Mouse (Mus musculus): ENCODE measurements around the gene Rpap3. TPM values are rescaled to one million over a fixed set of nuclear protein-coding genes. Genes with fewer than 3 reads are reported as not detected.
A peak's percentile ranks its signal among the peaks of the same experiment; 100 is the strongest.

Gene Rpap3
- total RNA-seq, 2 experiments from 2014 or later = 27.9 to 31.9 TPM

GRCm38 (mm10) chr15:97738923-97739322, 33.3 kb upstream of the Rpap3 start:
- no peak for DNase-seq (ENCODE audit: extremely low spot score in 1 of 2, low spot score in 2 of 2)
- intact Hi-C loops (cut with DNase I) = no loop called here

DNA sequence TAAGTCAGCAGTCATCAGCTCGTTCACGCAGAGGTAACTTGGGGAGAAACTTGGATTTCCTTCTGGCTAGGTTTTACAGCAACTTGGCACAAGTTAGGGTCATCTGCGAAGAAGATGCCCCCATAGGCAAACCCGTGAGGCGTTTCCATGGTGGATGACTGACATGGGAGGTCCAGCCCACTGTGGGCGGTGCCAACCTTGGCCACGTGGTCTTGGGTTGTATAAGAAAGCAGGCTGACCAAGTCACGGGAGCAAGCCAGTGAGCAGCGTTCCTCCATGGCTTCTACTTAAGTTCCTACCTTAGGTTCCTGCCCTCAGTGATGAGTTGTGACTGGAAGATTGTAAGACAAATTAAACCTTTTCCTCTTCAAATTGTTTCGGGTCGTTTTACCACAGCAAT, 26.4 kb upstream of the Rpap3 start:
- DNase-seq (ENCODE audit: extremely low spot score in 1 of 2, low spot score in 2 of 2) = no peak
- intact Hi-C loops (cut with DNase I) = no loop called here

DNA sequence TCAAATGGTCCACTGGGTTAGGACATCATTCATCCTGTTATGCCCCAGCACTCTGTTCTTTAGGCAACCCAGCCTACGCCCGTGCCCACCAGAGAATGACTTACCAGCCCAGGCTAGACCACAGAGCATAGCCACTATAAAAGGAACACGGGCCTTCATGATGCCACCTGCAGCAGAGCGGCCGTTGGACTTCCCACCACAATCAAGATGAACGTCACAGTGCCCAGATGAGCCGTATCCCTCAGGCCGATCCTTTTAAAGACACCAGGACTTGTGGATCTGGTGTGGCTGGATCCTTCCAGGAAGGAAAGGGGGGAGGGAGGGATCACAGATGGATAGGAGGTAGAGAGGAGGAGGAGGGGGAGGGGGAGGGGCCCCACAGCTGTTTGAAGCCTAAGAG, 25.5 kb upstream of the Rpap3 start, which contains the start of gene Endou:
Gene Endou, minus strand, starts transcription at position 229 of the 400 bp plus-strand sequence.
- no peak for DNase-seq (ENCODE audit: extremely low spot score in 1 of 2, low spot score in 2 of 2)
- intact Hi-C loops (cut with DNase I) = no loop called here

GRCm38 (mm10) chr15:97730365-97730764, 24.7 kb upstream of the Rpap3 start:
- DNase-seq (ENCODE audit: extremely low spot score in 1 of 2, low spot score in 2 of 2) = no peak
- intact Hi-C loops (cut with DNase I) = no loop called here

GRCm38 (mm10) chr15:97728804-97729203, 23.2 kb upstream of the Rpap3 start:
- DNase-seq (ENCODE audit: extremely low spot score in 1 of 2, low spot score in 2 of 2) = peak in 1 of 2 experiments; percentile 64
- intact Hi-C loops (cut with DNase I) = no loop called here

DNA sequence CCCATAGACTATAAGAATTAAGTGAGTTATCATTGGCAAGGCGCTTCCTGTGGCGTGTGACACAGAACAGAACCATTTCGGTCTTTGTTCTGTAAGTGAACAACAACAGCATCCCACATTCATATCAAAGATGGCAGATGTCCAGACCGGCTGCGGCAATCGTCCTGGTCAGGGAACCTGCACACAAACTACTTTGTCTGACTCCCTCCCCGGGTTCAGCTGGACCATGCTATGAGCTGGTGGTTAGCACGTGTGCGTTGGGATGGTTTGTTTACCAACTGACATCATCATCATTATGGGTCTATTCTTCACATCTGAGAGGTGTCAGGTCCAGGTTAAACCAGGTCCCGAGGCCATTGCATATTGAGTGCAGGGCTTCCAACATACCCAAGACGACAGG, 22.8 kb upstream of the Rpap3 start:
- no peak for DNase-seq (ENCODE audit: extremely low spot score in 1 of 2, low spot score in 2 of 2)
- intact Hi-C loops (cut with DNase I) = no loop called here

DNA sequence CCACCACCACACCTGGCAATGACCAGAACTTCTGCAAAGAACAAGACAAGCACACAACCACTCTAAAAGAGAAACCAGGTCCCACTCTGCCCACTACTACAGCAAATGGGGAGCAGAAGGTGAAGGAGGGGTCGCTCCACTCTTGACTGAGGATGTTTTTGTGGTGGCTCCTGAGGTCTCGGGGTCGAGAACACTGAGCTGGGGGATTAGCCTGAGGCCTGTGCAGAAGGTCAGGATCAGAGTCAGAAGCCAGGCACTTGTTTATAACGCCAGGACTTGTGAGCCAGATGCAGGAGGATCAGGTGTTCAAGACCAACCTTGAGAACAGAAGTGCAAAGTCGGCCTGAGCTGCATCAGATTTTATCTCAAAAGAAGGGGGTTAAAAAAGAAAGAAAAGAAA, 21.9 kb upstream of the Rpap3 start:
- DNase-seq (ENCODE audit: extremely low spot score in 1 of 2, low spot score in 2 of 2) = no peak
- intact Hi-C loops (cut with DNase I) = no loop called here

DNA sequence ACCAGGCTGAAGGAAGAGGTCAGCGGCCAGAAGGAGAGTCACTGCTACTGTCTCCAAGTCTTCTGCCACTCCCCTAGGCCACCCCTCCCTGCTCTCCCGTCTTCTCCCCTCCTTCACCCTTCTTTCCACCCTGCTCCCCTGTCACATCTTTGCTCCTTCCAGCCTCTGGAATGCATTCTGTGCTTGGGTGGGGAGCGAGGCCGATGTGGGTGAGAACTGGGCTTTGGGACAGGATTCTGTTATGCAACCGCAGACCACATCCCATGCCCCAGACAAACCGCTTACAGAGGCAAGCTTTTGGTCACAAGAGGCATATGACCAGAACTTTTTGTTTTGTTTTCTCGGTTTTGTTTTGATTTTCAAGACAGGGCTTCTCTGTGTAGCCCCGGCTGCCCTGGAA, 21.4 kb upstream of the Rpap3 start:
- intact Hi-C loops (cut with DNase I) = no loop called here
- peak in 1 of 2 experiments; percentile 39 for DNase-seq (ENCODE audit: extremely low spot score in 1 of 2, low spot score in 2 of 2)

DNA sequence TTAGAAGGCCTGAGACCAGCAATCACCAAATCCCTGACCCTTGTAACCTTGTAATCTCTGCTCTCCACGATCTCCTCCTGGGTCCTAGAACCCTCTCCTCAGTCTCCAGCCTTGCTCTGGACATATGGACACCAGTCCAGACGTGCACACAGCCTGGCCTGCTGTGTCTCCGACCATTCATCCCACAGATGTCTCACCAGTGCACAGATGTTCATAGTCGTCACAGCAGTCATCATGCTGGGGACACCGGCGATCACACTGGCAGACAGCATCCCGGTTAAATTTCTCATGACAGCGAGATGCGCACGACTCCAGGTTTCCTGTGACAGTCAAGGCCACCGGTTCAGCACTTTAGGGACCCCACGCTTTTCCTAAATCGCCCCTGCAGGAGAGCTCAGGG, 20.7 kb upstream of the Rpap3 start:
- intact Hi-C loops (cut with DNase I) = no loop called here
- DNase-seq (ENCODE audit: extremely low spot score in 1 of 2, low spot score in 2 of 2) = no peak

GRCm38 (mm10) chr15:97725198-97725785, 19.7 kb upstream of the Rpap3 start:
- intact Hi-C loops (cut with DNase I) = no loop called here

GRCm38 (mm10) chr15:97724346-97725197, 18.9 kb upstream of the Rpap3 start:
- no peak for DNase-seq (ENCODE audit: extremely low spot score in 1 of 2, low spot score in 2 of 2)
- intact Hi-C loops (cut with DNase I) = loop anchor here (5.0 kb wide), 2 partner anchors 43 to 243 kb away; partner anchors contain the start of gene Rapgef3

More at GRCm38 (mm10) chr15:97725198-97725785, 19.7 kb upstream of the Rpap3 start:
- DNase-seq (ENCODE audit: extremely low spot score in 1 of 2, low spot score in 2 of 2) = no peak

- peak in 1 of 2 experiments; percentile 17 for DNase-seq (ENCODE audit: extremely low spot score in 1 of 2, low spot score in 2 of 2)
- intact Hi-C loops (cut with DNase I) = loop anchor here (5.0 kb wide), 2 partner anchors 44 to 244 kb away; partner anchors contain the start of gene Rapgef3
These were observed 18.1 kb upstream of the Rpap3 start for GRCm38 (mm10) chr15:97723536-97724345.

DNA sequence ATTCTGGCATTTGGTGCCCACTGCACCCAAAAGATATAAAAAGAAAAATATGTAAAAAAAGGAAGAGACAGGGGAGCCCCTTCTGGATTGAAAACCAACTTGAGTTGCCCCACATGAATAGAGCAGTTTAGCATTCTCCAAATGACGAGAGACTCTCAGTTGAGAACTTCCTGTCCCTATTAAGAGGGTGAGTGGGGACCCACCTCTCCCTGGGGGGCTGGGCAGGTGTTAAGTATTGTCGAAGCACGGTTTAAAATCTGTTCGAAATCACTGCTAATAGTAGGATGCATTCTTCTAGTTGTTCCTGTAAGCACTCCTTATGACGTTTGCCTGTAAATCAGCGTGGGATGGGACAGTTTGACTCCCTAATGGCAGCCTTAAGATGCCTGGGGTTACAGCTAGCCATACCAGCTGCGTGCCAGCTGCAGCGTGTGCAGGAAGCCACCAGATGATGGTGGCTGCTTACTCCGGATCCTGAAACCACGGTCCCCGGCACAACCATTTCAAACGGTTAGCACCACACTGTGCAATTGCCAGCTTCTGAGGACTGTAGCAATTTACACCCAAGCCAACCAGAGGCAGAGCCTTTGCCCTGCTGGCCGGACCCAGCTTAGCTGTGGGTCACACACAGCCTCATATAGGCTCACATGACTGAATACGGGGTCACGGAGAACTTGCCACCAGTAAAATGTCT, 15.5 kb upstream of the Rpap3 start:
- intact Hi-C loops (cut with DNase I) = loop anchor here (5.0 kb wide), 2 partner anchors 46 to 246 kb away; partner anchors contain the start of gene Rapgef3
- DNase-seq (ENCODE audit: extremely low spot score in 1 of 2, low spot score in 2 of 2) = no peak

- DNase-seq (ENCODE audit: extremely low spot score in 1 of 2, low spot score in 2 of 2) = peak in 1 of 2 experiments; percentile 50
- intact Hi-C loops (cut with DNase I) = loop anchor here (5.0 kb wide), 2 partner anchors 47 to 247 kb away; partner anchors contain the start of gene Rapgef3
These were observed 14.5 kb upstream of the Rpap3 start for GRCm38 (mm10) chr15:97720026-97720675.

DNA sequence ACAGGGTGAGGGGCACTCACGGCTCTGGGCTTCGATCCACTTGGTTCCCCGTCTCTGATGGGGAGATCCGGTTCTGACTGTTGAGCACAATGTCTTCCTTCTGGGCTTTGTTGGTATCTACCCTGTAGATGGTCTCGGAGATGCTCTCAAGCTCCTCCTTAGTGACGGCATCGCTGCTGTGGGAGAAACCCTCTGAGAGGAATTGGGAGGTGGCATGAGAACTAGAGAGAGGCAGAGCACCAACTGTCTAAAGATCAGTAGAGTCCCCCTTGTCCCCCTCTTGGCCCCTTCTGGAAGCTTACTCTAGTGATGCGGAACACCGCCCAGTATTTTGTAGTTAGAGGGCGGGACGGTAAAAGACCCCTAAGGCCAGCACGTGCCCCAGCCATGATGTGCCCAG, 13.9 kb upstream of the Rpap3 start:
- DNase-seq (ENCODE audit: extremely low spot score in 1 of 2, low spot score in 2 of 2) = no peak
- intact Hi-C loops (cut with DNase I) = loop anchor here (2.0 kb wide), 2 partner anchors 57 to 233 kb away; no protein-coding TSS in a partner anchor

DNA sequence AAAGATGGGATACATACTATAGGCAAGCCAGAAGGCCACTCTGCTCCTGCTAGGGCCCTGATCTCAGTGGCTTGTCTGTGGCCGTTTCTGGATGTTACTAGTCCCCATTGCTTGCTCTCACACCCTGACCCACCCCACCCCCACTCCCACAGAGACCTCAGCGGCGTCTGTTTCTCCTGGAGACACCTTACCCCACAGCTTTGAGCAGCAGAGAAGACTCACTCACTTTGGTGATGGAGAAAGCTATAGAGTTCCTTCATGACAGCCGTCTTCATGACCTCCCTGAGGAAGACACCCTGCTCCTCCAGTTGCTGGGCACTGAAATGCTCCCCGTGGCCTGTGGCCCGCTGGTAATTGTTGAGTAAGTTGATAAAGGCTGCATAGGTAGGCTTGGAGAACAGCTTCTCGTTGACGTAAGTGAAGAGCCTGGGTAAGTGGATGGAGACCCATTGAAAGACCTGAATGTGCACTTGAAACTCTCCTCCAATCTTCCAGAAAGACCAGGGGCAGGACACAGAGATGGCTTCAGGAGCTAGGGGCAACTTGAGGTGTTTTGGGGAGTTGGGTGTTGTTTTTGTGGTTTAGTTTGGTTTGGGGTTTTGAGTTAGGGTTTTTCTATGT, 13.0 kb upstream of the Rpap3 start:
- no peak for DNase-seq (ENCODE audit: extremely low spot score in 1 of 2, low spot score in 2 of 2)
- intact Hi-C loops (cut with DNase I) = loop anchor here (2.0 kb wide), 2 partner anchors 58 to 234 kb away; no protein-coding TSS in a partner anchor

GRCm38 (mm10) chr15:97717861-97718534, 12.4 kb upstream of the Rpap3 start:
- intact Hi-C loops (cut with DNase I) = loop anchor here (2.0 kb wide), 3 partner anchors 59 to 235 kb away; no protein-coding TSS in a partner anchor
- peak; percentile 40 to 68 for DNase-seq (ENCODE audit: extremely low spot score in 1 of 2, low spot score in 2 of 2)
